14 mouse cellular contexts compared by ENCODE assay signal in genomic region chr9:58701751-58702150, GRCm38 (mm10). TPM values are rescaled to one million over a fixed set of nuclear protein-coding genes. Genes with fewer than 3 reads are reported as not detected.
DNase-seq lines count a peak whose midpoint lies in the region.
"Had no signal": no experiment of that assay in that cellular context is flagged by ENCODE, and none has a peak within 500 bp of the region (broad histone marks: within the 10 kb centered on the region; RNA-seq: fewer than 3 reads in every experiment).

No protein-coding gene starts in this region.

- peak; percentile 25 for DNase-seq in adrenal gland, postnatal 10 days
- no peak for DNase-seq in adrenal gland, postnatal 4 days (ENCODE audit: low spot score in 2 of 2)
- DNase-seq in 3T3-L1 (ENCODE audit: low read depth, low spot score) (peak; percentile 25), ZHBTc4 (ENCODE audit: low read depth, low spot score) (peak; percentile 68)
- DNase-seq in yolk sac, embryonic 10.5 days (ENCODE audit: low spot score): peak; percentile 19
- DNase-seq in thymus, postnatal 25 days: no peak
- DNase-seq in adrenal gland, postnatal 36 days: no peak
- DNase-seq: adrenal gland, postnatal 25 days; cerebellum, adult 11 months; cerebellum, adult 8-10 months; cerebellum, postnatal 14 days; embryo, embryonic 11 days; gastrocnemius, postnatal 10 days; kidney, adult 11 months had no signal

RNA-seq across cellular contexts. Expression of gene Rec114, which starts 42.0 kb away (rescaled TPM):
- 1 to 10 TPM; 2.0 to 2.7 TPM for total RNA-seq in adrenal gland, postnatal 10 days (2021)
- total RNA-seq in adrenal gland, postnatal 4 days (2021): 1 to 10 TPM; 3.2 to 4.3 TPM
- 1 to 10 TPM in 1 of 2 experiments, under 1 TPM in 1; 0.66 to 1.1 TPM for total RNA-seq in adrenal gland, postnatal 36 days (2021)
- total RNA-seq: adrenal gland, postnatal 25 days had no signal

Comparison
In these comparisons a context has a peak if more than half of its experiments do, and no peak if none do; other contexts are left out.
1. DNase-seq: peak in adrenal gland, postnatal 10 days (single experiment), 3T3-L1 (single experiment), ZHBTc4 (single experiment) and yolk sac, embryonic 10.5 days (single experiment); none in adrenal gland, postnatal 4 days (0 of 2), thymus, postnatal 25 days (single experiment) and adrenal gland, postnatal 36 days (0 of 2).